Mouse (Mus musculus) midbrain, embryonic 14.5 days (tissue): ENCODE measurements around the gene Gins2. TPM values are rescaled to one million over a fixed set of nuclear protein-coding genes. Genes with fewer than 3 reads are reported as not detected.
A peak's percentile ranks its signal among the peaks of the same experiment; 100 is the strongest.

ENCODE experiments used
- ATAC-seq: fragments of 200-750 bp; cut with Nextera tagmentation; 2 replicates; pipeline ENCODE4 v1.8.0; 2017; ENCODE audit warnings: moderate number of reproducible peaks, moderate library complexity; ENCODE audit not compliant: low FRiP score, low TSS enrichment
- DNase-seq: peaks from one replicate; pipeline ENCODE4 v3.0.0-alpha.2; 2015
- H3K27ac ChIP-seq: fragments of 300-500 bp; sonication (generic); replicated peaks from 2 replicates; pipeline ENCODE4 v1.5.1; 2014; ENCODE audit warnings: mild to moderate bottlenecking, low read depth, low read length, moderate library complexity
- H3K27me3 ChIP-seq: fragments of 300-500 bp; sonication (generic); 2 replicates; pipeline ENCODE4 v1.6.1; 2014; ENCODE audit warnings: low read length, control low read depth, mixed read lengths; ENCODE audit not compliant: control insufficient read depth, insufficient read depth
- H3K36me3 ChIP-seq: fragments of 300-500 bp; sonication (generic); 2 replicates; pipeline ENCODE4 v1.6.1; 2014; ENCODE audit warnings: low read length, control low read depth; ENCODE audit not compliant: control insufficient read depth, insufficient read depth
- H3K4me1 ChIP-seq: fragments of 300-500 bp; sonication (generic); 2 replicates; pipeline ENCODE4 v1.6.1; 2014; ENCODE audit warnings: mild to moderate bottlenecking, antibody characterized with exemption, low read length, control low read depth; ENCODE audit not compliant: control insufficient read depth, insufficient read depth
- H3K4me2 ChIP-seq: fragments of 300-500 bp; sonication (generic); 2 replicates; pipeline ENCODE4 v1.6.1; 2014; ENCODE audit warnings: mild to moderate bottlenecking, low read length, moderate library complexity
- H3K4me3 ChIP-seq: fragments of 300-500 bp; sonication (generic); replicated peaks from 2 replicates; pipeline ENCODE4 v1.5.1; 2014; ENCODE audit warnings: low read depth, low read length
- H3K9ac ChIP-seq: fragments of 300-500 bp; sonication (generic); replicated peaks from 2 replicates; pipeline ENCODE4 v1.6.1; 2014; ENCODE audit warnings: mild to moderate bottlenecking, low read length, moderate library complexity
- H3K9me3 ChIP-seq: fragments of 300-500 bp; sonication (generic); 2 replicates; pipeline ENCODE4 v1.6.1; 2016; ENCODE audit warnings: low read length, control low read depth, mixed read lengths; ENCODE audit not compliant: control insufficient read depth
- WGBS: fragments of 180-500 bp; shearing (Covaris S2); extraction: QIAGEN DNeasy Blood & Tissue Kit; methylation state at CpG from one replicate; pipeline ENCODE4 v1.1.7; 2014; 5-methylcytosine and 5-hydroxymethylcytosine counted together
- polyA plus RNA-seq: library from polyadenylated mRNA; unstranded; fragments of >200 nt; fragmentation: Nextera tagmentation; extraction: Ambion mirVana; gene quantifications from 2 replicates; pipeline ENCODE4 v1.2.1, GENCODE M21; 2014

Gins2 gene
- 15.5 and 23.7 TPM in 2 replicates for polyA plus RNA-seq

GRCm38 (mm10) chr8:120588908-120589771, at the start of gene Gins2:
Gene Gins2 (minus strand): TSS chr8:120589304.
- under 1% methylated on average over 67 of the region's 67 CpGs for WGBS
- no peaks in the 10 kb centered on the region for H3K27me3 ChIP-seq
- peaks cover 4% of the 10 kb centered on the region for H3K4me1 ChIP-seq
- no peaks in the 10 kb centered on the region for H3K9me3 ChIP-seq
- peak within 1 kb of the TSS; percentile 70 for H3K27ac ChIP-seq
- no peaks in the 10 kb centered on the region for H3K36me3 ChIP-seq
- H3K4me2 ChIP-seq, result peak within 1 kb of the TSS; percentile 90
- peak within 1 kb of the TSS; percentile 54 for H3K4me3 ChIP-seq
- DNase-seq (peak; percentile 99), ATAC-seq (peak; percentile 98)
- peak within 1 kb of the TSS; percentile 50; the same call in 1 of the 2 replicates for H3K9ac ChIP-seq

- peak; percentile 44; the same call in 1 of the 2 replicates for ATAC-seq
- WGBS, result under 1% methylated on average over 31 of the region's 42 CpGs
- Histone ChIP-seq H3K4me2 (peak overlapping the region; percentile 96), H3K36me3 (no peaks in the 10 kb centered on the region), H3K9me3 (no peaks in the 10 kb centered on the region), H3K27ac (no peak overlapping the region), H3K4me3 (peak overlapping the region; percentile 60), H3K9ac (peak overlapping the region; percentile 70), H3K27me3 (0 out of 2 replicates have a peak, but pooled peaks cover 6% of the 10 kb centered on the region), H3K4me1 (0 out of 2 replicates have a peak, but pooled peaks cover 10% of the 10 kb centered on the region)
- peak; percentile 63 for DNase-seq
Observed at GRCm38 (mm10) chr8:120634329-120634839, 45.3 kb upstream of the Gins2 start.

- Histone ChIP-seq H3K9ac (peak overlapping the region; percentile 70), H3K36me3 (no peaks in the 10 kb centered on the region), H3K9me3 (no peaks in the 10 kb centered on the region), H3K4me2 (peak overlapping the region; percentile 96), H3K27me3 (0 out of 2 replicates have a peak, but pooled peaks cover 6% of the 10 kb centered on the region), H3K27ac (no peak overlapping the region), H3K4me3 (peak overlapping the region; percentile 60), H3K4me1 (0 out of 2 replicates have a peak, but pooled peaks cover 10% of the 10 kb centered on the region)
- under 1% methylated on average over 44 of the region's 44 CpGs for WGBS
- ATAC-seq (peak; percentile 53), DNase-seq (peak; percentile 75)
Observed at GRCm38 (mm10) chr8:120633665-120634271, 44.7 kb upstream of the Gins2 start.

- Histone ChIP-seq H3K4me3 (peak overlapping the region; percentile 60; the same call in 1 of the 2 replicates), H3K27me3 (0 out of 2 replicates have a peak, but pooled peaks cover 6% of the 10 kb centered on the region), H3K4me2 (peak overlapping the region; percentile 96), H3K27ac (no peak overlapping the region; the same call in 1 of the 2 replicates), H3K4me1 (0 out of 2 replicates have a peak, but pooled peaks cover 10% of the 10 kb centered on the region), H3K9me3 (no peaks in the 10 kb centered on the region), H3K9ac (no peak overlapping the region), H3K36me3 (no peaks in the 10 kb centered on the region)
- 13% methylated on average over 17 of the region's 17 CpGs for WGBS
- DNase-seq (peak; percentile 32), ATAC-seq (no peak)
Observed at GRCm38 (mm10) chr8:120632969-120633664, 44.0 kb upstream of the Gins2 start.

GRCm38 (mm10) chr8:120631441-120632375, 42.6 kb upstream of the Gins2 start:
- Histone ChIP-seq H3K36me3 (no peaks in the 10 kb centered on the region), H3K9ac (no peak overlapping the region), H3K4me1 (0 out of 2 replicates have a peak, but pooled peaks cover 10% of the 10 kb centered on the region), H3K27ac (no peak overlapping the region), H3K4me2 (no peak overlapping the region), H3K4me3 (no peak overlapping the region), H3K9me3 (no peaks in the 10 kb centered on the region), H3K27me3 (0 out of 2 replicates have a peak, but pooled peaks cover 6% of the 10 kb centered on the region)
- no peak for DNase-seq
- no peak for ATAC-seq
- 76% methylated on average over 21 of the region's 21 CpGs for WGBS

GRCm38 (mm10) chr8:120630848-120631247, 41.7 kb upstream of the Gins2 start:
- DNase-seq, result no peak
- ATAC-seq, result no peak
- 60% methylated on average over 6 of the region's 6 CpGs for WGBS
- H3K4me3 ChIP-seq, result no peak overlapping the region
- no peak overlapping the region for H3K9ac ChIP-seq
- H3K27ac ChIP-seq, result no peak overlapping the region
- H3K4me2 ChIP-seq, result no peak overlapping the region
- no peaks in the 10 kb centered on the region for H3K9me3 ChIP-seq
- 0 out of 2 replicates have a peak, but pooled peaks cover 10% of the 10 kb centered on the region for H3K4me1 ChIP-seq
- 0 out of 2 replicates have a peak, but pooled peaks cover 6% of the 10 kb centered on the region for H3K27me3 ChIP-seq
- no peaks in the 10 kb centered on the region for H3K36me3 ChIP-seq

- no peaks in the 10 kb centered on the region for H3K9me3 ChIP-seq
- 0 out of 2 replicates have a peak, but pooled peaks cover 10% of the 10 kb centered on the region for H3K4me1 ChIP-seq
- WGBS, result 51% methylated on average over 5 of the region's 5 CpGs
- ATAC-seq (no peak), DNase-seq (no peak)
- 0 out of 2 replicates have a peak, but pooled peaks cover 6% of the 10 kb centered on the region for H3K27me3 ChIP-seq
- no peak overlapping the region for H3K4me3 ChIP-seq
- no peaks in the 10 kb centered on the region for H3K36me3 ChIP-seq
- H3K27ac ChIP-seq, result no peak overlapping the region
- H3K9ac ChIP-seq, result no peak overlapping the region
- H3K4me2 ChIP-seq, result no peak overlapping the region
Observed at GRCm38 (mm10) chr8:120630031-120630430, 40.9 kb upstream of the Gins2 start.
